Mouse (Mus musculus): ENCODE data around the gene Cdc14b. TPM values are rescaled to one million over a fixed set of nuclear protein-coding genes. Genes with fewer than 3 reads are reported as not detected.
A peak's percentile ranks its signal among the peaks of the same experiment; 100 is the strongest.

The Cdc14b gene
- polyA plus RNA-seq, 1 experiment from 2014 or later = 29.5 TPM

- Histone ChIP-seq H3K9me3 (replicated peaks; ENCODE audit: control insufficient read depth, low read length) (peaks cover 48% of the 10 kb centered on the region), H3K27me3 (ENCODE audit: control insufficient read depth, insufficient read depth, low read length) (no peaks in the 10 kb centered on the region), H3K4me3 (ENCODE audit: low read depth, low read length) (no peak overlapping the region), H3K36me3 (ENCODE audit: control insufficient read depth, insufficient read depth, low read length) (peaks cover 50% of the 10 kb centered on the region), H3K4me2 (no peak overlapping the region), H3K9ac (ENCODE audit: low read depth, low read length) (no peak overlapping the region), H3K4me1 (ENCODE audit: control insufficient read depth, insufficient read depth, low read length) (no peaks in the 10 kb centered on the region), H3K27ac (ENCODE audit: low read depth, low read length) (no peak overlapping the region)
- 95% methylated on average over 25 of the region's 25 CpGs for WGBS (ENCODE audit: insufficient replicate concordance)
- no peak for ATAC-seq (replicated peaks; ENCODE audit: insufficient number of reproducible peaks, low FRiP score, low TSS enrichment)
These were observed 105.3 kb downstream of the Cdc14b start for GRCm38 (mm10) chr13:64169746-64170145.

- Histone ChIP-seq H3K4me3 (ENCODE audit: low read depth, low read length) (peak overlapping the region; percentile 71), H3K27me3 (ENCODE audit: control insufficient read depth, insufficient read depth, low read length) (no peaks in the 10 kb centered on the region), H3K4me1 (ENCODE audit: control insufficient read depth, insufficient read depth, low read length) (peaks cover 5% of the 10 kb centered on the region; the same call in 1 of the 2 replicates), H3K9ac (ENCODE audit: low read depth, low read length) (peak overlapping the region; percentile 80), H3K4me2 (peak overlapping the region; percentile 90), H3K36me3 (ENCODE audit: control insufficient read depth, insufficient read depth, low read length) (peaks cover 8% of the 10 kb centered on the region), H3K9me3 (replicated peaks; ENCODE audit: control insufficient read depth, low read length) (peaks cover 8% of the 10 kb centered on the region), H3K27ac (ENCODE audit: low read depth, low read length) (no peak overlapping the region)
- ATAC-seq (replicated peaks; ENCODE audit: insufficient number of reproducible peaks, low FRiP score, low TSS enrichment) = no peak
- WGBS (ENCODE audit: insufficient replicate concordance) = 35% methylated on average over 13 of the region's 13 CpGs
These were observed 111.9 kb downstream of the Cdc14b start for GRCm38 (mm10) chr13:64163147-64163715.

GRCm38 (mm10) chr13:64162626-64163025 lies 112.5 kb downstream of the Cdc14b start:
- Histone ChIP-seq H3K27ac (ENCODE audit: low read depth, low read length) (peak overlapping the region; percentile 88; the same call in 1 of the 2 replicates), H3K4me3 (ENCODE audit: low read depth, low read length) (peak overlapping the region; percentile 71), H3K9ac (ENCODE audit: low read depth, low read length) (peak overlapping the region; percentile 80), H3K36me3 (ENCODE audit: control insufficient read depth, insufficient read depth, low read length) (peaks cover 6% of the 10 kb centered on the region), H3K4me1 (ENCODE audit: control insufficient read depth, insufficient read depth, low read length) (peaks cover 5% of the 10 kb centered on the region; the same call in 1 of the 2 replicates), H3K4me2 (peak overlapping the region; percentile 90), H3K27me3 (ENCODE audit: control insufficient read depth, insufficient read depth, low read length) (no peaks in the 10 kb centered on the region), H3K9me3 (replicated peaks; ENCODE audit: control insufficient read depth, low read length) (peaks cover 7% of the 10 kb centered on the region)
- 2% methylated on average over 14 of the region's 14 CpGs for WGBS (ENCODE audit: insufficient replicate concordance)
- 0 out of 2 replicates have a peak, but pooled peaks have one; percentile 3 for ATAC-seq (replicated peaks; ENCODE audit: insufficient number of reproducible peaks, low FRiP score, low TSS enrichment)

- peak overlapping the region; percentile 80 for H3K9ac ChIP-seq (ENCODE audit: low read depth, low read length)
- WGBS (ENCODE audit: insufficient replicate concordance) = under 1% methylated on average over 70 of the region's 71 CpGs
- peaks cover 2% of the 10 kb centered on the region; the same call in 1 of the 2 replicates for H3K9me3 ChIP-seq (replicated peaks; ENCODE audit: control insufficient read depth, low read length)
- peak overlapping the region; percentile 90 for H3K4me2 ChIP-seq
- H3K4me3 ChIP-seq (ENCODE audit: low read depth, low read length) = peak overlapping the region; percentile 71
- no peaks in the 10 kb centered on the region for H3K27me3 ChIP-seq (ENCODE audit: control insufficient read depth, insufficient read depth, low read length)
- H3K27ac ChIP-seq (ENCODE audit: low read depth, low read length) = peak overlapping the region; percentile 88
- H3K36me3 ChIP-seq (ENCODE audit: control insufficient read depth, insufficient read depth, low read length) = 0 out of 2 replicates have a peak, but pooled peaks cover 2% of the 10 kb centered on the region
- H3K4me1 ChIP-seq (ENCODE audit: control insufficient read depth, insufficient read depth, low read length) = peaks cover 5% of the 10 kb centered on the region; the same call in 1 of the 2 replicates
- ATAC-seq (replicated peaks; ENCODE audit: insufficient number of reproducible peaks, low FRiP score, low TSS enrichment) = peak; percentile 72
These were observed 113.0 kb downstream of the Cdc14b start for GRCm38 (mm10) chr13:64161916-64162611.

DNA sequence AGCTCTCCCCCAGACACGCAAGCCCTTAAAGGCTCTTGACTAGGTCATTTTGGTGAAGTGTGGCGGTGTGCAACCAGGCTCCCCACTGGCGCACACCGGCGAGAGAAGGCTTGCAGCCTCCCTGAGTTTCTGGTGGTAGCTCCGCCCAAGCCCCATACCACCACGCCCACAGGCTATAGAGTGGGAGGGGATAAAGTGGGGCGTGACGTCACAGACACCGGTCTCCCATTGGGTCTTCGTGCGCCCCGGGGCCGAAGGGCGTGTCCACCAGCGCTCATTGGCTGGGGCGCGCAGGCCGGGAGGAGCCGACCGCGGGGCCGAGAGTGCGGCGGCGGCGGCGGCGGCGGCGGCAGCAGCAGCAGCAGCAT lies 113.6 kb downstream of the Cdc14b start, which contains the start of gene Habp4:
Gene Habp4, plus strand, starts transcription at position 277 of the 368 bp plus-strand sequence.
- Histone ChIP-seq H3K36me3 (ENCODE audit: control insufficient read depth, insufficient read depth, low read length) (0 out of 2 replicates have a peak, but pooled peaks cover 2% of the 10 kb centered on the region), H3K4me1 (ENCODE audit: control insufficient read depth, insufficient read depth, low read length) (peaks cover 5% of the 10 kb centered on the region; the same call in 1 of the 2 replicates), H3K9ac (ENCODE audit: low read depth, low read length) (peak within 1 kb of the TSS; percentile 80), H3K4me2 (peak within 1 kb of the TSS; percentile 90), H3K27me3 (ENCODE audit: control insufficient read depth, insufficient read depth, low read length) (no peaks in the 10 kb centered on the region), H3K9me3 (replicated peaks; ENCODE audit: control insufficient read depth, low read length) (0 out of 2 replicates have a peak, but pooled peaks cover under 1% of the 10 kb centered on the region), H3K27ac (ENCODE audit: low read depth, low read length) (peak within 1 kb of the TSS; percentile 88), H3K4me3 (ENCODE audit: low read depth, low read length) (peak within 1 kb of the TSS; percentile 71)
- peak; percentile 100 for ATAC-seq (replicated peaks; ENCODE audit: insufficient number of reproducible peaks, low FRiP score, low TSS enrichment)
- under 1% methylated on average over 30 of the region's 31 CpGs for WGBS (ENCODE audit: insufficient replicate concordance)

- Histone ChIP-seq H3K4me2 (no peak overlapping the region), H3K27me3 (ENCODE audit: control insufficient read depth, insufficient read depth, low read length) (no peaks in the 10 kb centered on the region), H3K4me3 (ENCODE audit: low read depth, low read length) (no peak overlapping the region), H3K27ac (ENCODE audit: low read depth, low read length) (no peak overlapping the region), H3K9ac (ENCODE audit: low read depth, low read length) (no peak overlapping the region), H3K4me1 (ENCODE audit: control insufficient read depth, insufficient read depth, low read length) (peaks cover 9% of the 10 kb centered on the region), H3K36me3 (ENCODE audit: control insufficient read depth, insufficient read depth, low read length) (no peaks in the 10 kb centered on the region), H3K9me3 (replicated peaks; ENCODE audit: control insufficient read depth, low read length) (no peaks in the 10 kb centered on the region)
- no peak for ATAC-seq (replicated peaks; ENCODE audit: insufficient number of reproducible peaks, low FRiP score, low TSS enrichment)
These were observed 118.1 kb downstream of the Cdc14b start for GRCm38 (mm10) chr13:64156966-64157365.

DNA sequence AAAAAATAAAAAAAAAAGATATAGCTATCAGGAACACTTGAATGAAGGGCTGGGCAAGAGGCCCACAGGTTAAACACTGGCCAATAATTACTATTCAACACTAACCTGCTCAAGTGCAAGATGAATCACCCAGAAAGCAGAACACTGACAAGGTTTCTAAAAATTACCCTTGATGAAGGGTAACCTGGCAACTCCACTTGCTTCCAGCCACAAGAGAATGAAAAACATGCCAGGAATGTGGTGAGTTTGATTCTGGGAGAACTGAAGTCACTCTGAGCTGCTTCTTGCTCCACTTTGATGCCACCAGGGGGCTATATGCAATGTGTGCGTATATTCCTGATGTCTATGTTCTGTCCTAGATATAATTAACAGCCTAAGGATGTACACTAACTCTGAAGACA lies 119.9 kb downstream of the Cdc14b start:
- Histone ChIP-seq H3K27ac (ENCODE audit: low read depth, low read length) (peak overlapping the region; percentile 97), H3K9ac (ENCODE audit: low read depth, low read length) (no peak overlapping the region), H3K4me2 (peak overlapping the region; percentile 37), H3K4me1 (ENCODE audit: control insufficient read depth, insufficient read depth, low read length) (peaks cover 17% of the 10 kb centered on the region), H3K36me3 (ENCODE audit: control insufficient read depth, insufficient read depth, low read length) (no peaks in the 10 kb centered on the region), H3K27me3 (ENCODE audit: control insufficient read depth, insufficient read depth, low read length) (no peaks in the 10 kb centered on the region), H3K4me3 (ENCODE audit: low read depth, low read length) (no peak overlapping the region), H3K9me3 (replicated peaks; ENCODE audit: control insufficient read depth, low read length) (no peaks in the 10 kb centered on the region)
- ATAC-seq (replicated peaks; ENCODE audit: insufficient number of reproducible peaks, low FRiP score, low TSS enrichment) = no peak
- WGBS (ENCODE audit: insufficient replicate concordance) = 16% methylated on average over 1 of the region's 1 CpGs

DNA sequence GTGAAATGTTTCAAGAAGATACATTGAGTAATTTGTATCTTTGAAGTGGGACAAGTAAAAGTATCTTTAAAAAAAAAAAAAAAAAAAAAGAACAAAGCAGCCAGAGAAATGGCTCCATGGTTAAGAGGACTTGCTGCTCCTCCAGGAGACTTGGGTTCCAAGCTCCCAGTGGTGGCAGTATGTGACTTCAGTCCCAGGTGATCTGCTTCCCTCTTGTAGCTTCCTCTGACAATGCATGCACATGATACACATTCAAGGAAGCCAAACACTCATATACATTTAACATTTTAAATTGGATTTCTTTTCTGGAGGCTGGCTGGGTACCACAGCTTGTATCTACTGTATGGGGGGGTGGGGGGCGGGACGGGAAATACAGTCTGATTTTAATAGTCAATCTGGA lies 120.4 kb downstream of the Cdc14b start:
- peaks cover 20% of the 10 kb centered on the region for H3K4me1 ChIP-seq (ENCODE audit: control insufficient read depth, insufficient read depth, low read length)
- ATAC-seq (replicated peaks; ENCODE audit: insufficient number of reproducible peaks, low FRiP score, low TSS enrichment) = no peak
- H3K27ac ChIP-seq (ENCODE audit: low read depth, low read length) = peak overlapping the region; percentile 97
- 0 out of 2 replicates have a peak overlapping the region, but pooled peaks have one; percentile 34 for H3K9ac ChIP-seq (ENCODE audit: low read depth, low read length)
- no peaks in the 10 kb centered on the region for H3K36me3 ChIP-seq (ENCODE audit: control insufficient read depth, insufficient read depth, low read length)
- H3K4me2 ChIP-seq = peak overlapping the region; percentile 37
- no peaks in the 10 kb centered on the region for H3K27me3 ChIP-seq (ENCODE audit: control insufficient read depth, insufficient read depth, low read length)
- no peak overlapping the region for H3K4me3 ChIP-seq (ENCODE audit: low read depth, low read length)
- H3K9me3 ChIP-seq (replicated peaks; ENCODE audit: control insufficient read depth, low read length) = no peaks in the 10 kb centered on the region
- WGBS (ENCODE audit: insufficient replicate concordance) = 50% methylated on average over 2 of the region's 2 CpGs
